Mouse (Mus musculus): ENCODE measurements at regions not wholly inside any gene's neighbourhood (a gene's known extent, or its start where the extent isn't known, plus 50 kb on each side); places are given as distances from the start of the nearest gene placed in this dataset.

- Histone ChIP-seq H3K36me3 (ENCODE audit: insufficient read depth, low read length) (no peaks in the 10 kb centered on the region), H3K27ac (no peak overlapping the region), H3K9ac (replicated peaks; ENCODE audit: low read length) (no peak overlapping the region), H3K4me2 (ENCODE audit: low read depth, low read length) (no peak overlapping the region), H3K9me3 (ENCODE audit: low read length) (no peaks in the 10 kb centered on the region), H3K27me3 (ENCODE audit: insufficient read depth, low read length) (no peaks in the 10 kb centered on the region), H3K4me1 (ENCODE audit: insufficient read depth, low read length) (no peaks in the 10 kb centered on the region), H3K4me3 (ENCODE audit: low read length) (no peak overlapping the region)
- DNase-seq (ENCODE audit: low spot score): no peak
- no peak for TF ChIP-seq CTCF (IDR thresholded peaks at IDR 0.05; ENCODE audit: low read depth)
- 55% methylated on average over 3 of the region's 3 CpGs for WGBS
- no peak for ATAC-seq
Observed at GRCm38 (mm10) chr4:90565909-90566308, 347.3 kb downstream of the Zfp352 start.

GRCm38 (mm10) chr4:90576139-90577082 lies 357.8 kb downstream of the Zfp352 start:
- Histone ChIP-seq H3K36me3 (ENCODE audit: insufficient read depth, low read length) (no peaks in the 10 kb centered on the region), H3K9me3 (ENCODE audit: low read length) (no peaks in the 10 kb centered on the region), H3K27me3 (ENCODE audit: insufficient read depth, low read length) (no peaks in the 10 kb centered on the region), H3K27ac (no peak overlapping the region), H3K4me1 (ENCODE audit: insufficient read depth, low read length) (no peaks in the 10 kb centered on the region), H3K4me2 (ENCODE audit: low read depth, low read length) (no peak overlapping the region), H3K4me3 (ENCODE audit: low read length) (no peak overlapping the region), H3K9ac (replicated peaks; ENCODE audit: low read length) (no peak overlapping the region)
- DNase-seq (ENCODE audit: low spot score): no peak
- TF ChIP-seq CTCF (IDR thresholded peaks at IDR 0.05; ENCODE audit: low read depth): no peak
- 50% methylated on average over 10 of the region's 10 CpGs for WGBS
- ATAC-seq: no peak

- H3K4me2 ChIP-seq (ENCODE audit: low read depth, low read length): no peak overlapping the region
- no peak for DNase-seq (ENCODE audit: low spot score)
- no peak overlapping the region for H3K9ac ChIP-seq (replicated peaks; ENCODE audit: low read length)
- no peaks in the 10 kb centered on the region for H3K9me3 ChIP-seq (ENCODE audit: low read length)
- H3K36me3 ChIP-seq (ENCODE audit: insufficient read depth, low read length): no peaks in the 10 kb centered on the region
- WGBS: 21% methylated on average over 2 of the region's 2 CpGs
- no peak overlapping the region for H3K27ac ChIP-seq
- ATAC-seq: no peak
- no peak for TF ChIP-seq CTCF (IDR thresholded peaks at IDR 0.05; ENCODE audit: low read depth)
- no peak overlapping the region for H3K4me3 ChIP-seq (ENCODE audit: low read length)
- no peaks in the 10 kb centered on the region for H3K27me3 ChIP-seq (ENCODE audit: insufficient read depth, low read length)
- H3K4me1 ChIP-seq (ENCODE audit: insufficient read depth, low read length): no peaks in the 10 kb centered on the region
Observed at GRCm38 (mm10) chr4:90598326-90598725, 379.7 kb downstream of the Zfp352 start.

- DNase-seq (ENCODE audit: low spot score): no peak
- 24% methylated on average over 3 of the region's 3 CpGs for WGBS
- ATAC-seq: no peak
- H3K27me3 ChIP-seq (ENCODE audit: insufficient read depth, low read length): no peaks in the 10 kb centered on the region
- H3K4me3 ChIP-seq (ENCODE audit: low read length): no peak overlapping the region
- H3K9ac ChIP-seq (replicated peaks; ENCODE audit: low read length): no peak overlapping the region
- no peak for TF ChIP-seq CTCF (IDR thresholded peaks at IDR 0.05; ENCODE audit: low read depth)
- no peaks in the 10 kb centered on the region for H3K4me1 ChIP-seq (ENCODE audit: insufficient read depth, low read length)
- no peaks in the 10 kb centered on the region for H3K9me3 ChIP-seq (ENCODE audit: low read length)
- H3K27ac ChIP-seq: no peak overlapping the region
- no peak overlapping the region for H3K4me2 ChIP-seq (ENCODE audit: low read depth, low read length)
- H3K36me3 ChIP-seq (ENCODE audit: insufficient read depth, low read length): no peaks in the 10 kb centered on the region
Observed at GRCm38 (mm10) chr4:90608941-90609340, 390.3 kb downstream of the Zfp352 start.

GRCm38 (mm10) chr4:90627937-90628336 lies 409.3 kb downstream of the Zfp352 start:
- ATAC-seq: no peak
- Histone ChIP-seq H3K36me3 (ENCODE audit: insufficient read depth, low read length) (no peaks in the 10 kb centered on the region), H3K27ac (no peak overlapping the region), H3K4me3 (ENCODE audit: low read length) (no peak overlapping the region), H3K4me2 (ENCODE audit: low read depth, low read length) (no peak overlapping the region), H3K9ac (replicated peaks; ENCODE audit: low read length) (no peak overlapping the region), H3K9me3 (ENCODE audit: low read length) (no peaks in the 10 kb centered on the region), H3K4me1 (ENCODE audit: insufficient read depth, low read length) (no peaks in the 10 kb centered on the region), H3K27me3 (ENCODE audit: insufficient read depth, low read length) (no peaks in the 10 kb centered on the region)
- no peak for DNase-seq (ENCODE audit: low spot score)
- WGBS: 87% methylated on average over 1 of the region's 1 CpGs
- no peak for TF ChIP-seq CTCF (IDR thresholded peaks at IDR 0.05; ENCODE audit: low read depth)

- Histone ChIP-seq H3K36me3 (ENCODE audit: insufficient read depth, low read length) (no peaks in the 10 kb centered on the region), H3K4me3 (ENCODE audit: low read length) (no peak overlapping the region), H3K4me1 (ENCODE audit: insufficient read depth, low read length) (no peaks in the 10 kb centered on the region), H3K9ac (replicated peaks; ENCODE audit: low read length) (no peak overlapping the region), H3K27ac (no peak overlapping the region), H3K9me3 (ENCODE audit: low read length) (no peaks in the 10 kb centered on the region), H3K27me3 (ENCODE audit: insufficient read depth, low read length) (no peaks in the 10 kb centered on the region), H3K4me2 (ENCODE audit: low read depth, low read length) (no peak overlapping the region)
- peak; percentile 48 for DNase-seq (ENCODE audit: low spot score)
- no peak for TF ChIP-seq CTCF (IDR thresholded peaks at IDR 0.05; ENCODE audit: low read depth)
- ATAC-seq: 0 out of 2 replicates have a peak, but pooled peaks have one; percentile 47
Observed at GRCm38 (mm10) chr4:90672267-90672945, 453.8 kb downstream of the Zfp352 start.

GRCm38 (mm10) chr4:90696945-90697344 lies 478.3 kb downstream of the Zfp352 start:
- 68% methylated on average over 5 of the region's 5 CpGs for WGBS
- no peak overlapping the region for H3K27ac ChIP-seq
- no peak overlapping the region for H3K4me3 ChIP-seq (ENCODE audit: low read length)
- no peak overlapping the region for H3K9ac ChIP-seq (replicated peaks; ENCODE audit: low read length)
- no peaks in the 10 kb centered on the region for H3K27me3 ChIP-seq (ENCODE audit: insufficient read depth, low read length)
- no peaks in the 10 kb centered on the region for H3K36me3 ChIP-seq (ENCODE audit: insufficient read depth, low read length)
- H3K4me1 ChIP-seq (ENCODE audit: insufficient read depth, low read length): no peaks in the 10 kb centered on the region
- H3K4me2 ChIP-seq (ENCODE audit: low read depth, low read length): no peak overlapping the region
- DNase-seq (ENCODE audit: low spot score): no peak
- no peak for ATAC-seq
- TF ChIP-seq CTCF (IDR thresholded peaks at IDR 0.05; ENCODE audit: low read depth): no peak
- no peaks in the 10 kb centered on the region for H3K9me3 ChIP-seq (ENCODE audit: low read length)
